Mouse (Mus musculus): ENCODE measurements around the gene Rab7b. TPM values are rescaled to one million over a fixed set of nuclear protein-coding genes. Genes with fewer than 3 reads are reported as not detected.

Rab7b gene
- polyA plus RNA-seq, 2 experiments, result 3.8 to 8.4 TPM

GRCm38 (mm10) chr1:131655601-131656000 lies 32.9 kb upstream of the Rab7b start:
- ATAC-seq (ENCODE audit: low FRiP score, low read depth) (no peak), DNase-seq (ENCODE audit: low spot score) (no peak)
- H3K9me3 ChIP-seq (ENCODE audit: control insufficient read depth, low read length), result no peaks in the 10 kb centered on the region
- H3K4me2 ChIP-seq (replicated peaks; ENCODE audit: low read depth, low read length, severe bottlenecking), result no peak overlapping the region
- H3K27ac ChIP-seq (replicated peaks; ENCODE audit: low read depth, low read length), result no peak overlapping the region
- no peak overlapping the region for H3K4me3 ChIP-seq (replicated peaks; ENCODE audit: low read length)
- H3K36me3 ChIP-seq (ENCODE audit: control insufficient read depth, insufficient read depth, low read length), result no peaks in the 10 kb centered on the region
- H3K27me3 ChIP-seq (ENCODE audit: control insufficient read depth, insufficient read depth, low read length), result no peaks in the 10 kb centered on the region
- H3K9ac ChIP-seq (ENCODE audit: low read depth, low read length, severe bottlenecking), result no peak overlapping the region
- H3K4me1 ChIP-seq (ENCODE audit: control insufficient read depth, insufficient read depth, low read length), result no peaks in the 10 kb centered on the region
- WGBS, result 71% methylated on average over 6 of the region's 6 CpGs
- no peak for TF ChIP-seq POLR2A (IDR thresholded peaks at IDR 0.05; ENCODE audit: borderline replicate concordance, extremely low read depth, insufficient read depth, insufficient read length)

GRCm38 (mm10) chr1:131657945-131658354 lies 30.5 kb upstream of the Rab7b start:
- Histone ChIP-seq H3K4me1 (ENCODE audit: control insufficient read depth, insufficient read depth, low read length) (no peaks in the 10 kb centered on the region), H3K4me2 (replicated peaks; ENCODE audit: low read depth, low read length, severe bottlenecking) (peak overlapping the region; percentile 40), H3K9me3 (ENCODE audit: control insufficient read depth, low read length) (no peaks in the 10 kb centered on the region), H3K27ac (replicated peaks; ENCODE audit: low read depth, low read length) (no peak overlapping the region), H3K9ac (ENCODE audit: low read depth, low read length, severe bottlenecking) (peak overlapping the region; percentile 4), H3K36me3 (ENCODE audit: control insufficient read depth, insufficient read depth, low read length) (no peaks in the 10 kb centered on the region), H3K27me3 (ENCODE audit: control insufficient read depth, insufficient read depth, low read length) (no peaks in the 10 kb centered on the region), H3K4me3 (replicated peaks; ENCODE audit: low read length) (0 out of 2 replicates have a peak overlapping the region, but pooled peaks have one; percentile 16)
- no peak for TF ChIP-seq POLR2A (IDR thresholded peaks at IDR 0.05; ENCODE audit: borderline replicate concordance, extremely low read depth, insufficient read depth, insufficient read length)
- peak; percentile 86 for ATAC-seq (ENCODE audit: low FRiP score, low read depth)
- under 1% methylated on average over 11 of the region's 11 CpGs for WGBS
- peak; percentile 97 for DNase-seq (ENCODE audit: low spot score)

- WGBS, result 75% methylated on average over 5 of the region's 5 CpGs
- Histone ChIP-seq H3K27me3 (ENCODE audit: control insufficient read depth, insufficient read depth, low read length) (no peaks in the 10 kb centered on the region), H3K4me2 (replicated peaks; ENCODE audit: low read depth, low read length, severe bottlenecking) (no peak overlapping the region), H3K9me3 (ENCODE audit: control insufficient read depth, low read length) (no peaks in the 10 kb centered on the region), H3K4me3 (replicated peaks; ENCODE audit: low read length) (no peak overlapping the region), H3K9ac (ENCODE audit: low read depth, low read length, severe bottlenecking) (no peak overlapping the region), H3K36me3 (ENCODE audit: control insufficient read depth, insufficient read depth, low read length) (no peaks in the 10 kb centered on the region), H3K27ac (replicated peaks; ENCODE audit: low read depth, low read length) (no peak overlapping the region), H3K4me1 (ENCODE audit: control insufficient read depth, insufficient read depth, low read length) (no peaks in the 10 kb centered on the region)
- no peak for DNase-seq (ENCODE audit: low spot score)
- 0 out of 2 replicates have a peak, but pooled peaks have one; percentile 32 for ATAC-seq (ENCODE audit: low FRiP score, low read depth)
- no peak for TF ChIP-seq POLR2A (IDR thresholded peaks at IDR 0.05; ENCODE audit: borderline replicate concordance, extremely low read depth, insufficient read depth, insufficient read length)
These were observed 28.9 kb upstream of the Rab7b start for GRCm38 (mm10) chr1:131659512-131660085.

- ATAC-seq (ENCODE audit: low FRiP score, low read depth) (no peak), DNase-seq (ENCODE audit: low spot score) (no peak)
These were observed 28.2 kb upstream of the Rab7b start for GRCm38 (mm10) chr1:131660266-131660665.

GRCm38 (mm10) chr1:131660716-131661472 lies 27.6 kb upstream of the Rab7b start:
- no peak overlapping the region for H3K9ac ChIP-seq (ENCODE audit: low read depth, low read length, severe bottlenecking)
- no peak for ATAC-seq (ENCODE audit: low FRiP score, low read depth)
- H3K27ac ChIP-seq (replicated peaks; ENCODE audit: low read depth, low read length), result no peak overlapping the region
- WGBS, result 75% methylated on average over 7 of the region's 7 CpGs
- no peak for TF ChIP-seq POLR2A (IDR thresholded peaks at IDR 0.05; ENCODE audit: borderline replicate concordance, extremely low read depth, insufficient read depth, insufficient read length)
- no peaks in the 10 kb centered on the region for H3K4me1 ChIP-seq (ENCODE audit: control insufficient read depth, insufficient read depth, low read length)
- no peaks in the 10 kb centered on the region for H3K9me3 ChIP-seq (ENCODE audit: control insufficient read depth, low read length)
- H3K36me3 ChIP-seq (ENCODE audit: control insufficient read depth, insufficient read depth, low read length), result no peaks in the 10 kb centered on the region
- no peak overlapping the region for H3K4me3 ChIP-seq (replicated peaks; ENCODE audit: low read length)
- no peaks in the 10 kb centered on the region for H3K27me3 ChIP-seq (ENCODE audit: control insufficient read depth, insufficient read depth, low read length)
- no peak overlapping the region for H3K4me2 ChIP-seq (replicated peaks; ENCODE audit: low read depth, low read length, severe bottlenecking)
- no peak for DNase-seq (ENCODE audit: low spot score)

More at GRCm38 (mm10) chr1:131660266-131660665, 28.2 kb upstream of the Rab7b start:
- Histone ChIP-seq H3K4me3 (replicated peaks; ENCODE audit: low read length) (no peak overlapping the region), H3K4me2 (replicated peaks; ENCODE audit: low read depth, low read length, severe bottlenecking) (no peak overlapping the region), H3K36me3 (ENCODE audit: control insufficient read depth, insufficient read depth, low read length) (no peaks in the 10 kb centered on the region), H3K9me3 (ENCODE audit: control insufficient read depth, low read length) (no peaks in the 10 kb centered on the region), H3K4me1 (ENCODE audit: control insufficient read depth, insufficient read depth, low read length) (no peaks in the 10 kb centered on the region), H3K9ac (ENCODE audit: low read depth, low read length, severe bottlenecking) (no peak overlapping the region), H3K27me3 (ENCODE audit: control insufficient read depth, insufficient read depth, low read length) (no peaks in the 10 kb centered on the region), H3K27ac (replicated peaks; ENCODE audit: low read depth, low read length) (no peak overlapping the region)
- WGBS, result 75% methylated on average over 2 of the region's 2 CpGs
- TF ChIP-seq POLR2A (IDR thresholded peaks at IDR 0.05; ENCODE audit: borderline replicate concordance, extremely low read depth, insufficient read depth, insufficient read length), result no peak

All from limb, embryonic 14.5 days (tissue).